Mouse (Mus musculus) cerebellum, adult 2 months (tissue): ENCODE results near the gene Shld2. TPM values are rescaled to one million over a fixed set of nuclear protein-coding genes. Genes with fewer than 3 reads are reported as not detected.
A peak's percentile ranks its signal among the peaks of the same experiment; 100 is the strongest.

ENCODE experiments used
- DNase-seq, 2 experiments: peaks; one replicate each; pipeline ENCODE4 v3.0.0; 2021
- H3K27ac ChIP-seq: fragments of 200-500 bp; 2 replicates; pipeline ENCODE4 v1.5.1; 2012; ENCODE audit warnings: low read length, control low read depth, inconsistent platforms; ENCODE audit not compliant: insufficient read depth
- H3K27me3 ChIP-seq: fragments of 200-500 bp; 2 replicates; pipeline ENCODE4 v1.6.1; 2012; ENCODE audit warnings: inconsistent platforms, mild to moderate bottlenecking, low read length, moderate library complexity; ENCODE audit not compliant: control insufficient read depth, insufficient read depth
- H3K4me1 ChIP-seq: fragments of 200-500 bp; 2 replicates; pipeline ENCODE4 v1.6.1; 2011; ENCODE audit warnings: low read length; ENCODE audit not compliant: control insufficient read depth, insufficient read depth
- H3K4me3 ChIP-seq: fragments of 200-500 bp; replicated peaks from 2 replicates; pipeline ENCODE3; 2011; ENCODE audit warnings: mild to moderate bottlenecking, low read depth, low read length, control low read depth; ENCODE audit not compliant: insufficient read depth
- CTCF ChIP-seq: fragments of 200-500 bp; IDR thresholded peaks from 2 replicates; pipeline ENCODE4 v1.5.1; 2011; ENCODE audit warnings: low read depth, mild to moderate bottlenecking, control low read depth, low read length, moderate library complexity, borderline replicate concordance; ENCODE audit not compliant: insufficient read depth
- POLR2A ChIP-seq: fragments of 200-500 bp; IDR thresholded peaks from 2 replicates; pipeline ENCODE4 v1.6.1; 2011; ENCODE audit warnings: low read length, control low read depth, borderline replicate concordance; ENCODE audit not compliant: insufficient read depth
- WGBS: fragments of 180-500 bp; shearing (Covaris S2); methylation state at CpG from one replicate; pipeline ENCODE4 v1.1.7; 2018; 5-methylcytosine and 5-hydroxymethylcytosine counted together
- polyA plus RNA-seq: library from polyadenylated mRNA; depleted of rRNA; stranded (reverse); fragments of >200 nt; gene quantifications from 2 replicates; pipeline ENCODE4 v1.2.3, GENCODE M21; 2012

The Shld2 gene
- polyA plus RNA-seq, 1 experiment: 4.5 TPM

DNA sequence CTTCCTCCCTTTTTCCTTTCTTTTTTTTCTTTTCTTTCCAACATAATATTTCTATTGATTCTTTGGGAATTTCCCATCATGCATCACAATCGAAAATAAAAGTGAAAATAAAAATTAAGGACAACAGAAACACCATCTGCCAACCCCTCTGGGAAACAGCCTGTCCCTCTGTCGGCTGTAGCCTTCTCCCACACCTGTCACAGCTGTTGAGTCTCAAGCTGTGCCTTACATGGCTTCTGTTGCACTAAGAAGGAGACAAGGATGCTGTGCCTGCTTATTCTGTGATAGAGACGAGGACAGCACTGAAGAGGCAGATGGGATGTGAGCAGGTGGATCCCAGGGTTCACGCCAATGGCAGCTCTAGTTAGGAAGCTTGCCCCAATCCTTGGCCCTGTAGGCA, 101.2 kb downstream of the Shld2 start:
- TF ChIP-seq CTCF (no peak), POLR2A (no peak)
- no peak for DNase-seq
- H3K4me3 ChIP-seq: no peak overlapping the region
- WGBS: 44% methylated on average over 4 of the region's 4 CpGs
- H3K4me1 ChIP-seq: no peaks in the 10 kb centered on the region
- no peaks in the 10 kb centered on the region for H3K27me3 ChIP-seq
- no peak overlapping the region for H3K27ac ChIP-seq

DNA sequence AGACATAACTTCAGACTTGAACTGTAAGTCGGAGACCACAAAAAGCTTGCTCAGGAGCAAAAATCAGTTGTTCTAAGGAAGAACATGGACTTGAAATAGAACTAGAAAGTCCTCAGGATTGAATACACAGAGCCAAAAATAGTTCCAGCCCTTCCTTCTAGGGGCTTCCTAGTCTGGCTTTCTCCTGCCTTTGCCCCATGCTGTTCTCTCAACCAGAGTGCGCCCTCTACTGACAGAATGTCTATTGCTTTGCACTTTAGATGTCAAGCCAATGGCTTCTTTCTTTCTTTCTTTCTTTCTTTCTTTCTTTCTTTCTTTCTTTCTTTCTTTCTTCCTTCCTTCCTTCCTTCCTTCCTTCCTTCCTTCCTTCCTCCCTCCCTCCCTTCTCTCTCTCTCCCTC, 101.6 kb downstream of the Shld2 start:
- no peak overlapping the region for H3K27ac ChIP-seq
- H3K4me1 ChIP-seq: no peaks in the 10 kb centered on the region
- 51% methylated on average over 2 of the region's 2 CpGs for WGBS
- peak in 1 of 2 experiments; percentile 26 for DNase-seq
- peak; percentile 44; the same call in 1 of the 2 replicates for TF ChIP-seq CTCF
- TF ChIP-seq POLR2A: no peak
- no peaks in the 10 kb centered on the region for H3K27me3 ChIP-seq
- no peak overlapping the region for H3K4me3 ChIP-seq

DNA sequence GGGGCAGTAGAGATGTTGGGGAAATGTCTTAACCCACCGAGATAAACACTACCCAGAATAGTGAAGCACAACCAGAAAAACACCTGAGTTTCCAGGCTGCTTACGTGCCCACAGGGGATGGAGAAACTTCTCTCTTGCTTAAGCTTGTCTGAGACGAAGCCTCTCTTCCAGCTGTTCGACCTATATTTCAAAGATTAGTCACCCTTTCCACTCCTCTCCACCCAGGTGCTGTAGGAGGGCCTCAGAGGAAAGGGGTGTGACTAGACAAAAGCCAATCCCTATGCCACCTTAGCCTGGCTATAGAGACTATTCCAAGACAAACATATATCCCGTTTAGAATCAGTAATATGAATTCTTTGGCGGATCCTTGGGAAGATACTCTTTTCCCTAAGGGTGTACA, 102.3 kb downstream of the Shld2 start:
- TF ChIP-seq POLR2A: no peak
- no peak for TF ChIP-seq CTCF
- H3K27me3 ChIP-seq: no peaks in the 10 kb centered on the region
- H3K4me3 ChIP-seq: no peak overlapping the region
- 83% methylated on average over 6 of the region's 6 CpGs for WGBS
- DNase-seq: no peak
- H3K27ac ChIP-seq: no peak overlapping the region
- H3K4me1 ChIP-seq: no peaks in the 10 kb centered on the region

DNA sequence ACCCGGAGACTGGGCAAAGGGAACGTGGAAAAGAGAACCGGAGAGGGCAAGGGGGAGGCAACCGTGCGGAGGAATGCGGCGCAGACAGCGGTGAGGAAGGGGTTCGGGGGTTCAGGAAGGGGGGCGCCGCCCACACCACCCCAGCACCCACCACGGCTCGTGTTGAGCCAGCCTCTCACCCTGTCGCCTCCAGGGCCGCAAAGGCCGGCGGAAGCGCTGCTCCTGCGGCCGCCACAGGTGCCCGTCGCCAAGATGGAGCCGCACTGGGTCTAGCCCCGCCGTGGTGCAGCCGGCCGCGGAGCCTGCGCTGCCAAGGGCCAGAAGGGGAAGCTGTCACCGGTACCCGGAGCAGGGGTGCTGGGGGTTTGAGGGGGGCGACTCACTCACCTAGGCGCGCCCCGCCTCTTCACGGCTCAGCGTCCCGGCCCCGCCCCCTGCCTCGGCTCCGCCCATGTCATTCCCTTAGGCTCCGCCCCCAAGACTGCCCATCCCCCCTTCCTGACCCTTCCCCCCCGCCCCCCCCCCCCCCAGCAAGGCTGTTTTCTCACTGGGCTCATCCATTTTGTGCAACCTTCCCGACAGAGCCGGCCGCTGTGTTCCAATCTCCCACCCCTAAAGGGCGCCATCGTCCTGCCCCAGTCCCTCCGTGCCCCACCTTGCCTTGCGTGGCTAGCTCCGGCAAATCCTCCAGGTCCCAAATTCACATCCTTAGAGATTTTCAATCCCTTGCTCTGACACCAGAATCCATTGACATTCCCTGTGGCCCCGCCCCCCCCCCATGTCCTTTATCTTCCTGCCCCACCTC, 108.9 kb downstream of the Shld2 start, which contains the start of gene Gprin2:
Gprin2 (minus strand) TSS at position 423 of the 805 bp plus-strand sequence.
- TF ChIP-seq CTCF: no peak
- TF ChIP-seq POLR2A: no peak
- H3K4me3 ChIP-seq: peak within 1 kb of the TSS; percentile 72
- peak; percentile 54 to 59 for DNase-seq
- no peak within 1 kb of the TSS for H3K27ac ChIP-seq
- WGBS: 4% methylated on average over 49 of the region's 52 CpGs
- no peaks in the 10 kb centered on the region; the same call in 1 of the 2 replicates for H3K4me1 ChIP-seq
- no peaks in the 10 kb centered on the region for H3K27me3 ChIP-seq

DNA sequence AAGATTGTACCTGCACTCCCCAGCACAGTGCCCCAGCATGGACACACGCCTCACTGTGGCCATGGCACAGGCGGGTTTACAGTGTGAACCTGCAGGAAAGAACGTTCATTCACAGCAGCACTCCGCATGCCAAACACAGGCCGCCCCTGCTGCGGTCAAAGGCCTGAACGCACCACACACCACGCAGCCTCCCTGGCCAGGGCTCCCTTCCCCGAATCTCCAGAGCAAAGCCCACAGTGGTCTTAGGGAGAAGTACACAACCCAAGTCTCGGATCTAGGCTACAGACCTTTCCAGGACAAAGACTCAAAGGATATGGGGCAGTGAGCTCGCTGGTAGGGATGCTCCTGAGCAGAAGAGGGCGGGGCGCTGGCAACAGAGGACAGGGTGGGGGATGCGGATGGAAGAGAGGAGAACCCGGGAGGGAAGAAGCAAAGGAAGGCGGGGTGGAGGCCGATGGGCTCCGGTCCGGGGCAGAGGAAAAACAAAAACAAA, 109.5 kb downstream of the Shld2 start:
- Histone ChIP-seq H3K4me1 (no peaks in the 10 kb centered on the region; the same call in 1 of the 2 replicates), H3K27ac (no peak overlapping the region), H3K27me3 (no peaks in the 10 kb centered on the region), H3K4me3 (peak overlapping the region; percentile 72)
- WGBS: 5% methylated on average over 19 of the region's 19 CpGs
- peak; percentile 57 to 61 for DNase-seq
- TF ChIP-seq CTCF (no peak), POLR2A (no peak)

DNA sequence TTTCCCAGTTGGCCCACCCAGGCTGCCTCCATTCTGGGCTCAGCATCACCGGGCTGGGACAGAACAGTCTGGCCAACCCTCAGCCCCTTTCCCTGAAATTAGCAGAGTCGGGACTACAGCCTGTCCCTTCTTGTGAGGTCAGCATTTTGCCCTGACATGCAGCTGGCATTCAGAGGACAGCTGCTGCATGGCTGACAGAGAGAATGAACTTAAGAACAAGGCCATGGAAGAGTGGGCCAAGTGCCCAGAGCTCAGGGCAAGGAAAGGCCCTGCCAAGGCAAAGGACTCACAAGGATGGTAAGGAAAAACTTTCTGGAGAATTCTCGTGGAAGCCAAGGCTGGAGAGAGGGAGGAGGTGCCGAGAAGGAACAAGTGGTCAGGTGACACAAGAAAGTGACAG, 113.6 kb downstream of the Shld2 start:
- H3K4me1 ChIP-seq: no peaks in the 10 kb centered on the region; the same call in 1 of the 2 replicates
- no peak overlapping the region for H3K27ac ChIP-seq
- H3K4me3 ChIP-seq: no peak overlapping the region
- no peaks in the 10 kb centered on the region for H3K27me3 ChIP-seq
- no peak for DNase-seq
- WGBS: 50% methylated on average over 4 of the region's 4 CpGs
- TF ChIP-seq POLR2A: no peak
- TF ChIP-seq CTCF: no peak

DNA sequence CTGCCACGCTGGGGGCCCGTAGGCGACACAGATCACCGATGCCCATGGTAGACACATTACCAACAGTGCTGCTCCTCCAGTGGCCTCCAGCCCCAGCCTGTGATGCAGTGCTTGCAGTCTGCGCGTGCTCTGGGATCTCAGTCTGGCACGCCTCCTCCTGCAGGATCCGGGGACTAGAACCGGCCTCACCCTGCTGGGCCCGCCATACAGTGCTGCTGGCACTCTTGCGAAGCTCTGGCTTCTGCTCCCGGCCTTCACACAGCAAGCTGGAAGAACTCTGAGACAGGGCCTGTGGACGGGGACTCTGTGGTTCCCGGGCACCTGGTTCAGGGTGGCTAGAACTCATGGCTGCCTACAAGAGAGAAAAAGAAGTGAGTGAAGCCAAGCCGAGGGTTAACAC, 114.8 kb downstream of the Shld2 start:
- Histone ChIP-seq H3K4me1 (no peaks in the 10 kb centered on the region; the same call in 1 of the 2 replicates), H3K27me3 (no peaks in the 10 kb centered on the region), H3K27ac (no peak overlapping the region), H3K4me3 (no peak overlapping the region)
- TF ChIP-seq CTCF (no peak), POLR2A (no peak)
- 69% methylated on average over 15 of the region's 15 CpGs for WGBS
- peak; percentile 26 to 53 for DNase-seq

DNA sequence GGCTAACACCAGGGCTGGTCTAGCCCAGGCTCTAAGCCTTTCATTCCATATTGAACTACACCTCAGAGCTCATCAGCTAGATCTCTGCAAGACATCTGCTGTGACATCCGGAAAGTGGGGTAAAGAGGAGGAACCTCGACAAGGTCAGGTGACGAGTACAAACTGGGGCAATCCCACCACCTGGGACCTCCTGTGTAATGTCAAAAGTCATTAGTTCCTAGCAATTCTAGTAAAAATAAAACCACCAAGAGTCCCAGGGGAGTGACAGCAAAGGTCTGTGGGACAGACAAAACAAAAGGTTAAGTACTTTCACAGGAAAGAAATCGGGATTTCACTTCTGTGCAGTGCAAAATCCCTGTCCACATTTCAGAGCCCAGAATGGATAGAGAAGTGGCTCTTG, 116.4 kb downstream of the Shld2 start:
- Histone ChIP-seq H3K4me1 (no peaks in the 10 kb centered on the region), H3K27ac (no peak overlapping the region), H3K27me3 (no peaks in the 10 kb centered on the region), H3K4me3 (no peak overlapping the region)
- 75% methylated on average over 4 of the region's 4 CpGs for WGBS
- DNase-seq: no peak
- TF ChIP-seq CTCF: no peak
- no peak for TF ChIP-seq POLR2A
